Mouse (Mus musculus) kidney, adult 2 months (tissue): ENCODE data around the gene Rab6b.
A peak's percentile ranks its signal among the peaks of the same experiment; 100 is the strongest.

ENCODE experiments used
- CTCF ChIP-seq: fragments of 200-500 bp; conservative IDR thresholded peaks from 2 replicates; pipeline ENCODE4 v1.5.1; 2011; ENCODE audit warnings: low read depth, mild to moderate bottlenecking, control low read depth, low read length, moderate library complexity, mixed read lengths; ENCODE audit not compliant: insufficient read depth, insufficient read length
- POLR2A ChIP-seq: fragments of 200-500 bp; IDR thresholded peaks from one replicate; pipeline ENCODE4 v1.6.1; 2011; ENCODE audit warnings: low read depth, low read length, control low read depth

DNA sequence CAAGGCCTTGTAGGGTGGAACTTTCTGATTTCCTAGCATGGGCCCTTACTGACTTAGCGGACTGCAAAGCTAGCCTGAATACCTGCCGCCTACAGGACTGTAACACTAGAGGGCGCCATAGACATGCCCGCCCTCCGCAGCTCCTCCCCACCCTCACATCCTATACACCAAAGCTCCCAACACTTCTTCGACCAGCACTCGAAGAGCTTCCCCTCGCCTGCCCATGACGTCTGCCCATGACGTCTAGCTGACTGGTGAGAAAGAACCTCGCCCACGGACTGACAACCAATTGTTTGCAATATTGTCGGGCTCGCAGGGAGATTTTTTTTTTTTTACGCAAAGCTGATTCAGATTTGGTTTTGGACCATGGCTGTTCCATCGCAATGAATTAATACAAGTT lies 96.3 kb downstream of the Rab6b start:
- TF ChIP-seq POLR2A (no peak), CTCF (peak; percentile 93)
